Mouse (Mus musculus) myocyte (in vitro differentiated cells): Measurements from ENCODE around the gene C5ar1. TPM values are rescaled to one million over a fixed set of nuclear protein-coding genes. Genes with fewer than 3 reads are reported as not detected.
A peak's percentile ranks its signal among the peaks of the same experiment; 100 is the strongest.

Experiments used
- H3K27me3 ChIP-seq: one replicate; pipeline ENCODE4 v1.6.1; 2011; ENCODE audit not compliant: control insufficient read depth, insufficient read depth, insufficient read length
- H3K36me3 ChIP-seq: one replicate; pipeline ENCODE4 v1.6.1; 2011; ENCODE audit not compliant: control insufficient read depth, insufficient read depth
- H3K4me2 ChIP-seq: one replicate; pipeline ENCODE4 v1.6.1; 2011; ENCODE audit warnings: low read depth, control low read depth
- H3K4me3 ChIP-seq: one replicate; pipeline ENCODE4 v1.5.1; 2011; ENCODE audit warnings: mild to moderate bottlenecking, control low read depth, moderate library complexity
- H3K79me2 ChIP-seq: one replicate; pipeline ENCODE4 v1.6.1; 2011; ENCODE audit not compliant: control insufficient read depth, insufficient read depth
- H3ac ChIP-seq: one replicate; pipeline ENCODE4 v1.6.1; 2011; ENCODE audit not compliant: control insufficient read depth, insufficient read length
- CEBPB ChIP-seq: IDR thresholded peaks from 2 replicates; pipeline ENCODE4 v1.6.1; 2011; ENCODE audit warnings: mild to moderate bottlenecking, moderate library complexity; ENCODE audit not compliant: poor library complexity, insufficient read depth, severe bottlenecking
- E2F4 ChIP-seq: IDR thresholded peaks from one replicate; pipeline ENCODE4 v1.6.1; 2011; ENCODE audit warnings: mild to moderate bottlenecking, control low read depth, moderate library complexity; ENCODE audit not compliant: insufficient read depth
- MAX ChIP-seq: IDR thresholded peaks from one replicate; pipeline ENCODE4 v1.6.1; 2011; ENCODE audit warnings: low read depth, mild to moderate bottlenecking, control low read depth
- MYOD1 ChIP-seq, 3 experiments: IDR thresholded peaks; one replicate each; pipeline ENCODE4 v1.6.1; 2011; ENCODE audit warnings: control low read depth in 2 of 3, low read depth in 2 of 3, mild to moderate bottlenecking in 2 of 3, moderate library complexity in 1 of 3; ENCODE audit not compliant: insufficient read length in 2 of 3, control insufficient read depth in 1 of 3
- MYOG ChIP-seq, 3 experiments: IDR thresholded peaks; one replicate each; pipeline ENCODE4 v1.6.1; 2011; ENCODE audit warnings: control low read depth in 2 of 3, low read depth in 2 of 3, mild to moderate bottlenecking in 2 of 3; ENCODE audit not compliant: insufficient read length in 2 of 3, control insufficient read depth in 1 of 3, insufficient read depth in 1 of 3
- POLR2A ChIP-seq: IDR thresholded peaks from one replicate; pipeline ENCODE4 v1.6.1; 2011; ENCODE audit warnings: low read depth, mild to moderate bottlenecking, control low read depth, moderate library complexity; ENCODE audit not compliant: insufficient read length
- POLR2AphosphoS2 ChIP-seq: IDR thresholded peaks from one replicate; pipeline ENCODE4 v1.6.1; 2011; ENCODE audit warnings: low read depth, control low read depth; ENCODE audit not compliant: insufficient read length
- REST ChIP-seq: IDR thresholded peaks from one replicate; pipeline ENCODE4 v1.6.1; 2011; ENCODE audit warnings: mild to moderate bottlenecking, control low read depth, moderate library complexity; ENCODE audit not compliant: insufficient read depth, insufficient read length
- SRF ChIP-seq: IDR thresholded peaks from one replicate; pipeline ENCODE4 v1.6.1; 2011; ENCODE audit warnings: low read depth; ENCODE audit not compliant: control insufficient read depth, insufficient read length
- TCF12 ChIP-seq: IDR thresholded peaks from one replicate; pipeline ENCODE4 v1.6.1; 2011; ENCODE audit warnings: mild to moderate bottlenecking, control low read depth; ENCODE audit not compliant: poor library complexity, insufficient read depth, severe bottlenecking
- TCF3 ChIP-seq: IDR thresholded peaks from one replicate; pipeline ENCODE4 v1.6.1; 2011; ENCODE audit warnings: low read depth, control low read depth; ENCODE audit not compliant: insufficient read length
- USF1 ChIP-seq: IDR thresholded peaks from one replicate; pipeline ENCODE4 v1.6.1; 2011; ENCODE audit warnings: low read depth, mild to moderate bottlenecking, control low read depth, moderate library complexity
- polyA plus RNA-seq: library from polyadenylated mRNA; unstranded; fragments of >200 nt; fragmentation: generic; extraction: Trizol; gene quantifications from one replicate; pipeline ENCODE4 v1.2.1, GENCODE M21; 2012; ENCODE audit warnings: missing spikeins

C5ar1 gene
- polyA plus RNA-seq, 1 experiment = not detected

DNA sequence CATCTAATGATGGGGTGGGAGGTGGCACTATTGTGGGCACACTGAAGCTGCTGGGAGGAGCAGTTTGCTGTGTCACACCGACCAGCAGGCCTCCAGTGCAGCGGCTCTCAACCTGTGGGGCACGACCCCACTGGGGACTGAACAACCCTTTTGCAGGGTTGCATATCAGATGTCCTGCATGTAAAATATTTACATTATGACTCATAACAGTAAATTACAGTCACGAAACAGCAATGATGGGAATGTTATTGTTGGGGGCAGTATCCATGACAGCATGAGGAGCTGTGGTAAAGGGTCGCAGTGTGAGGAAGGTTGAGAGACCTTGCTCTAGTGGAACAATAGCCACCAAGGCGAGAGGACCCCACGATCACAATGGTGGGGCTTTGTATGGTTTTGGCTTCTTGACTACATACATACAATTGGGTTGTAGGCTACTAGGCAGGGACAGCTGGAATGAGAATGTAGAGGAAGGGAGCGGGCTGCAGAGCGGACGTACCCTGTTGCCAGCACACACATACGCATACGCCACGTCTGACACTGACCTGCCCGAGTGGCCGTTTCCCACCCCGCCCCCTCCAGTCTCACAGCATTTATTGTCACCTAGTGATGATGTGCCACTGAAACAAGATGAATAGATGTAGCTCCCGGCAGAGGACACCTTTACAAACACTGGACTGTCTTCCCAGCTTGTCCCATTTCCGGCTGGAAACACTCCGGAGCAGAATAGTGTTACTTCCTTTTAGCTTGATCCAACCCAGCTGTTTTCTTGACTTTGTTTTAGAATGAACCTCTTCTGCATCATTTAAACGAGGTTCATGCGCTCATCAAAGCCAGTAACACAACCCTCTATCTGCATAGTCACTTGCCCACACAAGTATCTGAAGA, 50.3 kb downstream of the C5ar1 start:
- no peak for TF ChIP-seq POLR2A
- TF ChIP-seq TCF3 = no peak
- TF ChIP-seq MAX = no peak
- TF ChIP-seq E2F4 = no peak
- no peak for TF ChIP-seq SRF
- no peak for TF ChIP-seq MYOG (IDR thresholded peaks at IDR 0.05; ENCODE audit: control insufficient read depth in 1 of 3, insufficient read depth in 1 of 3, insufficient read length in 2 of 3, low read depth in 2 of 3)
- TF ChIP-seq POLR2AphosphoS2 = no peak
- TF ChIP-seq REST = no peak
- TF ChIP-seq USF1 = no peak
- no peak for TF ChIP-seq TCF12
- no peak for TF ChIP-seq CEBPB
- TF ChIP-seq MYOD1 (IDR thresholded peaks at IDR 0.05; ENCODE audit: control insufficient read depth in 1 of 3, insufficient read length in 2 of 3, low read depth in 2 of 3) = no peak

DNA sequence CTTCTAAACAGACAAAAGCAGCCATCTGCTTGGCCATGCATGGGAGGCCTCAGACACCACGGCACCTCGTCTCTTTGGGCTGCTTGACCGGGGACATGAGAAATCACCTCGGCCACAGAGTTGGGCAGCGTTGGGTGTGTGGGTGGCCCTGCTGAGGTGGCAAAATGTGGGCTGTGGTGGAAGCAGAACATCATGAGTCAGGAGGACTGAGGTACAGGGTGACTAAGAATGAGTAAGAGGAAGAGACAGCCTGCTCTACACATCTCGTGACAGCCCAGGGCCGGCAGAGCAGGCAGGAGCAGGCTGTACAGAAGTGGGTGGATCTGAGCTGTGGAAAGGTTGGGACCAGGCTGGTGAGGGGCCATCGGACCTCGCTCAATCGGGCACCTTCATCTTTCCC, 51.8 kb downstream of the C5ar1 start:
- Histone ChIP-seq H3K36me3 (no peaks in the 10 kb centered on the region), H3ac (no peak overlapping the region), H3K4me2 (peak overlapping the region; percentile 52), H3K79me2 (no peaks in the 10 kb centered on the region), H3K4me3 (no peak overlapping the region), H3K27me3 (no peaks in the 10 kb centered on the region)
- TF ChIP-seq CEBPB (no peak), SRF (no peak), MYOD1 (IDR thresholded peaks at IDR 0.05; ENCODE audit: control insufficient read depth in 1 of 3, insufficient read length in 2 of 3, low read depth in 2 of 3) (peak in 2 of 3 experiments; percentile 57 to 68), POLR2A (no peak), MYOG (IDR thresholded peaks at IDR 0.05; ENCODE audit: control insufficient read depth in 1 of 3, insufficient read depth in 1 of 3, insufficient read length in 2 of 3, low read depth in 2 of 3) (peak in 1 of 3 experiments; percentile 31), POLR2AphosphoS2 (no peak), E2F4 (no peak)

More for the DNA sequence above, 50.3 kb downstream of the C5ar1 start:
- Histone ChIP-seq H3K36me3 (no peaks in the 10 kb centered on the region), H3K4me3 (no peak overlapping the region), H3K79me2 (no peaks in the 10 kb centered on the region), H3ac (no peak overlapping the region), H3K27me3 (no peaks in the 10 kb centered on the region), H3K4me2 (peak overlapping the region; percentile 67)

DNA sequence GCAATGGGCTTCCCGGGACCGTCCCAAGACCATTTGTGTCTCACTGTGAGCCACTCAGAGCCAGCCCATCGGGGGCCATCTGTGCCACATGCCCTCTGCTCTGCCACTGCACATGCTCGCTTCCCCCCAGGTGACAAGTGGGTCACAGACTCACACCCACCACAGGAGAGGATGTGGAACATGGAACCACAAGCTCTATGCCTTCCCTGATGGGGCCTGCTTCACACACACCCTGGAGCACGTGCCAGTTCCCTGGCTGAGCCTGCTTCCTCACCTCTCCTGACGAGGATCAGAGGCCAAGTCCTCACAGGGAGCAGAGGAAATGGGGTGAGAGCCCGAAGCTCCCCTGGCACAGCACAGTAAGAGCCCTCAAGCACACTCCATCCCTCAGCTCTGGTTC, 52.3 kb downstream of the C5ar1 start:
- TF ChIP-seq SRF (no peak), MAX (no peak), MYOG (IDR thresholded peaks at IDR 0.05; ENCODE audit: control insufficient read depth in 1 of 3, insufficient read depth in 1 of 3, insufficient read length in 2 of 3, low read depth in 2 of 3) (no peak), E2F4 (no peak), USF1 (no peak), POLR2AphosphoS2 (no peak), REST (no peak), MYOD1 (IDR thresholded peaks at IDR 0.05; ENCODE audit: control insufficient read depth in 1 of 3, insufficient read length in 2 of 3, low read depth in 2 of 3) (no peak), CEBPB (no peak), TCF3 (no peak), TCF12 (no peak), POLR2A (no peak)
- Histone ChIP-seq H3K4me2 (peak overlapping the region; percentile 38), H3K36me3 (no peaks in the 10 kb centered on the region), H3K4me3 (no peak overlapping the region), H3ac (no peak overlapping the region), H3K27me3 (no peaks in the 10 kb centered on the region), H3K79me2 (no peaks in the 10 kb centered on the region)

DNA sequence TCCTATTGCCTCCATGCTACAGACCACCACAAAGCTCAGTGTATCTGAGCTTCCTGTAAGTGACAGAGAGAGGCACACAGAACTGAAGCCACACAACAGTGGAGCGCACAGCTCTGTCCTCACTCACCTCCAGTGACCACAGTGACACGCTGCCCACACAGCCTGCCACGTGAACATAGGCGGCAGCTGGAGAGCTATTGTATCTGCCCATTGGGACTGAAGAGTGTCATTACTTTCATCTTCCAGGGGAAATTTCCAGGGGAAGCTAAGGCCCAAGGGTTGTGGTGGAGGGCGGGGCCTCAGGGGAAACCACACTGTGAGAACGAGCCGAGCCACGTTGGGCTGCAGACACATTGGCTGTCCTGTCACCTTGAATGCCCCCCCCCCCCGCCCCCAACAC, 54.5 kb downstream of the C5ar1 start:
- no peaks in the 10 kb centered on the region for H3K79me2 ChIP-seq
- no peaks in the 10 kb centered on the region for H3K36me3 ChIP-seq
- no peak overlapping the region for H3K4me3 ChIP-seq
- TF ChIP-seq MYOD1 (IDR thresholded peaks at IDR 0.05; ENCODE audit: control insufficient read depth in 1 of 3, insufficient read length in 2 of 3, low read depth in 2 of 3) = peak in 1 of 3 experiments; percentile 75
- TF ChIP-seq MYOG (IDR thresholded peaks at IDR 0.05; ENCODE audit: control insufficient read depth in 1 of 3, insufficient read depth in 1 of 3, insufficient read length in 2 of 3, low read depth in 2 of 3) = peak in 2 of 3 experiments; percentile 3 to 55
- no peak for TF ChIP-seq USF1
- TF ChIP-seq TCF12 = no peak
- H3K27me3 ChIP-seq = no peaks in the 10 kb centered on the region
- no peak overlapping the region for H3ac ChIP-seq
- H3K4me2 ChIP-seq = no peak overlapping the region

DNA sequence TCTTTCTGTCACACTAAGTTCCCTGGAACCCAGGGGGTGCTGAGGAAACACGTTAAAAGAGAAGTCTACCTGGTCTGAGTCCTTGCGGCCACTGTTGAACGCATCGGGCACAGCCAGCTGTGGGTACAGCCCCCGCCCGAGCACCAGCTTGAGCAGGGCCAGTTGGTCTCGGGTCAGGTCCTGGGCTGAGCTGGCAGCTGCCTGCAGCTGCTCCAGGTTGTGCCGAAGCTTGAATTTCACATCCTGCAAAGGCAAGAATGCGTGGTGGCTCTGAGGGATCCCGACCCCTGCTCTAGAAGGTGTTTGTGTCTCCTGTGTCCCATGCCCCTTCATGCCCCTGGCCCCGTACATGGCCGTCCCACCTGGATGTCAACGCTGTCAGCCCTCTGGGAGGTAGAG, 55.8 kb downstream of the C5ar1 start:
- H3K36me3 ChIP-seq = no peaks in the 10 kb centered on the region
- no peak for TF ChIP-seq TCF12
- peak in 2 of 3 experiments; percentile 13 to 47 for TF ChIP-seq MYOG (IDR thresholded peaks at IDR 0.05; ENCODE audit: control insufficient read depth in 1 of 3, insufficient read depth in 1 of 3, insufficient read length in 2 of 3, low read depth in 2 of 3)
- peak in 1 of 3 experiments; percentile 18 for TF ChIP-seq MYOD1 (IDR thresholded peaks at IDR 0.05; ENCODE audit: control insufficient read depth in 1 of 3, insufficient read length in 2 of 3, low read depth in 2 of 3)
- H3K79me2 ChIP-seq = no peaks in the 10 kb centered on the region
- no peak overlapping the region for H3K4me3 ChIP-seq
- no peak overlapping the region for H3ac ChIP-seq
- no peaks in the 10 kb centered on the region for H3K27me3 ChIP-seq
- H3K4me2 ChIP-seq = no peak overlapping the region
